Mouse (Mus musculus): ENCODE measurements around the gene Ccdc82.

Ccdc82 gene

GRCm38 (mm10) chr9:13246815-13247638, at the start of gene Ccdc82:
Gene Ccdc82, plus strand, starts transcription at chr9:13246955.
- in situ Hi-C loops (cut with MboI, MseI), result loop anchor here (5.0 to 25.0 kb wide), 3 partner anchors 55 to 1090 kb away; no protein-coding TSS in a partner anchor

GRCm38 (mm10) chr9:13200079-13200478, 46.7 kb upstream of the Ccdc82 start:
- in situ Hi-C loops (cut with MboI, MseI), result no loop called here

- in situ Hi-C loops (cut with MboI, MseI), result no loop called here
These were observed 43.6 kb upstream of the Ccdc82 start for GRCm38 (mm10) chr9:13203109-13203508.

GRCm38 (mm10) chr9:13203681-13204080, 43.1 kb upstream of the Ccdc82 start:
- in situ Hi-C loops (cut with MboI, MseI), result no loop called here

- in situ Hi-C loops (cut with MboI, MseI), result no loop called here
These were observed 40.4 kb upstream of the Ccdc82 start for GRCm38 (mm10) chr9:13206369-13206768.

- in situ Hi-C loops (cut with MboI, MseI), result loop anchor here (5.0 to 25.0 kb wide), 2 partner anchors 561 to 1111 kb away; no protein-coding TSS in a partner anchor
These were observed 20.9 kb upstream of the Ccdc82 start for GRCm38 (mm10) chr9:13225872-13226271.

GRCm38 (mm10) chr9:13230553-13230952, 16.2 kb upstream of the Ccdc82 start:
- in situ Hi-C loops (cut with MboI, MseI), result loop anchor here (5.0 to 25.0 kb wide), 2 partner anchors 577 to 1107 kb away; no protein-coding TSS in a partner anchor

- in situ Hi-C loops (cut with MboI, MseI), result loop anchor here (5.0 to 25.0 kb wide), 2 partner anchors 576 to 1106 kb away; no protein-coding TSS in a partner anchor
These were observed 15.1 kb upstream of the Ccdc82 start for GRCm38 (mm10) chr9:13231545-13232216.

GRCm38 (mm10) chr9:13242321-13242720, 4.4 kb upstream of the Ccdc82 start:
- in situ Hi-C loops (cut with MboI, MseI), result loop anchor here (5.0 to 25.0 kb wide), 4 partner anchors 190 to 1125 kb away; no protein-coding TSS in a partner anchor

- in situ Hi-C loops (cut with MboI, MseI), result loop anchor here (5.0 to 25.0 kb wide), 3 partner anchors 57 to 1092 kb away; no protein-coding TSS in a partner anchor
These were observed 1.3 kb upstream of the Ccdc82 start, which contains the start of gene Jrkl for GRCm38 (mm10) chr9:13245481-13245880. Gene Jrkl, minus strand, starts transcription at chr9:13245829.

- in situ Hi-C loops (cut with MboI, MseI), result loop anchor here (5.0 to 25.0 kb wide), 3 partner anchors 54 to 1089 kb away; no protein-coding TSS in a partner anchor
These were observed 1.3 kb downstream of the Ccdc82 start for GRCm38 (mm10) chr9:13248104-13248503.

GRCm38 (mm10) chr9:13251251-13251650, 4.5 kb downstream of the Ccdc82 start:
- in situ Hi-C loops (cut with MboI, MseI), result loop anchor here in 1 of 2 experiments (25.0 kb wide), 1 partner anchor 1711 kb away; no protein-coding TSS in a partner anchor

GRCm38 (mm10) chr9:13256726-13257125, 10.0 kb downstream of the Ccdc82 start:
- in situ Hi-C loops (cut with MboI, MseI), result loop anchor here in 1 of 2 experiments (25.0 kb wide), 1 partner anchor 1706 kb away; no protein-coding TSS in a partner anchor

- in situ Hi-C loops (cut with MboI, MseI), result loop anchor here in 1 of 2 experiments (25.0 kb wide), 1 partner anchor 1704 kb away; no protein-coding TSS in a partner anchor
These were observed 11.4 kb downstream of the Ccdc82 start for GRCm38 (mm10) chr9:13258173-13258572.

GRCm38 (mm10) chr9:13260980-13261379, 14.2 kb downstream of the Ccdc82 start:
- in situ Hi-C loops (cut with MboI, MseI), result loop anchor here in 1 of 2 experiments (25.0 kb wide), 1 partner anchor 1701 kb away; no protein-coding TSS in a partner anchor

- in situ Hi-C loops (cut with MboI, MseI), result loop anchor here in 1 of 2 experiments (25.0 kb wide), 1 partner anchor 1689 kb away; no protein-coding TSS in a partner anchor
These were observed 26.5 kb downstream of the Ccdc82 start for GRCm38 (mm10) chr9:13273219-13273618.

GRCm38 (mm10) chr9:13287482-13287881, 40.7 kb downstream of the Ccdc82 start:
- in situ Hi-C loops (cut with MboI, MseI), result no loop called here

- in situ Hi-C loops (cut with MboI, MseI), result loop anchor here (10.0 kb wide), 1 partner anchor 418 kb away; no protein-coding TSS in a partner anchor
These were observed 49.7 kb downstream of the Ccdc82 start for GRCm38 (mm10) chr9:13296274-13297121.

GRCm38 (mm10) chr9:13297122-13297667, 50.4 kb downstream of the Ccdc82 start:
- in situ Hi-C loops (cut with MboI, MseI), result loop anchor here (10.0 kb wide), 1 partner anchor 418 kb away; no protein-coding TSS in a partner anchor

Data from T-helper 17 cell (primary cell).